Mouse (Mus musculus) spleen, adult 2 months (tissue): ENCODE measurements at regions not wholly inside any gene's neighbourhood (a gene's known extent, or its start where the extent isn't known, plus 50 kb on each side); places are given as distances from the start of the nearest gene placed in this dataset.

Source experiments
- DNase-seq, 2 experiments: peaks; one replicate each; pipeline versions ENCODE4 v3.0.0 to v3.0.0-alpha.2; 2012 to 2021; ENCODE audit warnings: low spot score in 2 of 2, low read depth in 1 of 2
- H3K27ac ChIP-seq: fragments of 200-500 bp; 2 replicates; pipeline ENCODE4 v1.5.1; 2012; ENCODE audit warnings: low read length, inconsistent platforms; ENCODE audit not compliant: insufficient read depth
- H3K27me3 ChIP-seq: fragments of 200-500 bp; 2 replicates; pipeline ENCODE4 v1.6.1; 2012; ENCODE audit warnings: mild to moderate bottlenecking, moderate library complexity, low read length, inconsistent platforms; ENCODE audit not compliant: control insufficient read depth, insufficient read depth
- H3K36me3 ChIP-seq: fragments of 200-500 bp; 2 replicates; pipeline ENCODE4 v1.6.1; 2012; ENCODE audit warnings: mild to moderate bottlenecking, low read length, inconsistent platforms; ENCODE audit not compliant: control insufficient read depth, insufficient read depth
- H3K4me1 ChIP-seq: fragments of 200-500 bp; 2 replicates; pipeline ENCODE4 v1.6.1; 2011; ENCODE audit warnings: inconsistent platforms; ENCODE audit not compliant: control insufficient read depth, insufficient read depth, insufficient read length
- H3K4me3 ChIP-seq: fragments of 200-500 bp; 2 replicates; pipeline ENCODE4 v1.5.1; 2011; ENCODE audit warnings: mild to moderate bottlenecking, inconsistent platforms; ENCODE audit not compliant: insufficient read depth, insufficient read length; ENCODE audit errors: extremely low read depth
- CTCF ChIP-seq: fragments of 200-500 bp; IDR thresholded peaks from 2 replicates; pipeline ENCODE4 v1.5.1; 2011; ENCODE audit warnings: mild to moderate bottlenecking, inconsistent platforms; ENCODE audit not compliant: insufficient read depth, insufficient read length, insufficient replicate concordance; ENCODE audit errors: extremely low read depth
- POLR2A ChIP-seq: fragments of 200-500 bp; IDR thresholded peaks from 2 replicates; pipeline ENCODE4 v1.6.1; 2011; ENCODE audit warnings: low read depth, low read length, inconsistent platforms
- whole genome bisulfite sequencing: fragments of 180-500 bp; shearing (Covaris S2); methylation state at CpG from one replicate; pipeline ENCODE4 v1.1.7; 2018; 5-methylcytosine and 5-hydroxymethylcytosine counted together

DNA sequence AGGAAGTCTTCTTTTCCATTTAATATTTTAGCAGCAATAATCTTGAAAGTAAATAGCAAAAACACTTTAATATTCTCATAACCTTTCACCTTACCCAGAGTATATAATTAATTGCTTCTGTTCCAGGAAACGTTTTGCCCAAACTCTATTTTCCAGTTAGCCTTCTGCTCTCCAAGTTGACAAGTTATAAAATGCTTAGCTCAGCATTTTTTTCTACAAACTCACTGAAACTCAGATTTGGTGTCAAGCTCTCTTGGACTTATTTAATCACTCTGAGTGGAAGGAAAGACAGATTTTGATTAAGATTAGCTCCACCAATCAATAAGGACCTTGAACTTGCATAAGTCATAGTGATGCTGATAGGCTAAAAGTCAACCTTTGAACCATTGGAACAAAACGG is 528.8 kb upstream of the Itga1 start:
- Histone ChIP-seq H3K4me3 (no peak overlapping the region), H3K4me1 (no peaks in the 10 kb centered on the region), H3K27me3 (no peaks in the 10 kb centered on the region), H3K36me3 (no peaks in the 10 kb centered on the region), H3K27ac (no peak overlapping the region)
- TF ChIP-seq POLR2A, result no peak
- TF ChIP-seq CTCF, result no peak
- no peak for DNase-seq
- WGBS, result 67% methylated on average over 2 of the region's 2 CpGs

DNA sequence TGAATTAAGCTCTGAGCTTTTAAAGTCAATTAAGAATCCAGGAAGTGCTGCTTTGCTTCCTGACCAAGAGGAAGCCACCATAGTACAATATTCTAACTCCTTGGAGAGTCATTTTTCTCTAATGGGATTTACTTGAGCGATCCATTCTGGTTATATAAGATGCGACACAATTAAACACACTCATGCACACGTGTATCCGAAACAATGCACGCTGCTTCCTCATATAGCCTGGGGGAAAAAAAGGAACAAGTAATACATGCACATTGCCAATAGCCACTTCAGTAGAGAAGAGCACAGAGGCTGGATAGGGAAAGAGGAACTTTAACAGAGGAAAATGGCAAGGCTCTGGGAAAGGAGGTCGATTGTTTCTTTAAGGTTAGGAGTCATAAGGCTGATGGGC is 511.4 kb upstream of the Itga1 start:
- no peak for DNase-seq
- Histone ChIP-seq H3K4me3 (no peak overlapping the region), H3K27me3 (no peaks in the 10 kb centered on the region), H3K36me3 (no peaks in the 10 kb centered on the region), H3K4me1 (no peaks in the 10 kb centered on the region), H3K27ac (no peak overlapping the region)
- TF ChIP-seq CTCF (no peak), POLR2A (no peak)
- WGBS, result 68% methylated on average over 6 of the region's 6 CpGs

DNA sequence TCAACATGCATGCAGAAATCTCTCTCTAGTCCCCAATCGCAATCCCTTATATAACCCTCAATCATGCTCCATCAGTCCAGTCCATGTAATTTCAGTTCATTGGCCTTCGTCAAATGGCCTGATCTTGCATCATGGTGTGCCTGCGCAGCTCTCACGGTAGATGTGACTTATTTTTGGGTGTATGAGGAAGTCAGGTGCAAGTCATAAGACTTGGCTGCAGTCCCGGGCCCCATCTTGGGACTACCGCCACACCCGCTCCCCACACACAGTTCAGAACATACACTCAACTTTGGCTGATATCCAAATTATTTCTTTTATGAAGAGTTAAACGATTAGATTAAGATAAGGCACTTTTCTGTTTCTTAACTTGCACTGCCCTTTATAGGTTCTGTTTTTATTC is 504.7 kb upstream of the Itga1 start:
- H3K4me3 ChIP-seq, result no peak overlapping the region
- no peak for DNase-seq
- no peaks in the 10 kb centered on the region for H3K4me1 ChIP-seq
- no peaks in the 10 kb centered on the region for H3K36me3 ChIP-seq
- no peaks in the 10 kb centered on the region for H3K27me3 ChIP-seq
- no peak overlapping the region for H3K27ac ChIP-seq
- no peak for TF ChIP-seq POLR2A
- no peak for TF ChIP-seq CTCF
- 82% methylated on average over 8 of the region's 8 CpGs for WGBS

DNA sequence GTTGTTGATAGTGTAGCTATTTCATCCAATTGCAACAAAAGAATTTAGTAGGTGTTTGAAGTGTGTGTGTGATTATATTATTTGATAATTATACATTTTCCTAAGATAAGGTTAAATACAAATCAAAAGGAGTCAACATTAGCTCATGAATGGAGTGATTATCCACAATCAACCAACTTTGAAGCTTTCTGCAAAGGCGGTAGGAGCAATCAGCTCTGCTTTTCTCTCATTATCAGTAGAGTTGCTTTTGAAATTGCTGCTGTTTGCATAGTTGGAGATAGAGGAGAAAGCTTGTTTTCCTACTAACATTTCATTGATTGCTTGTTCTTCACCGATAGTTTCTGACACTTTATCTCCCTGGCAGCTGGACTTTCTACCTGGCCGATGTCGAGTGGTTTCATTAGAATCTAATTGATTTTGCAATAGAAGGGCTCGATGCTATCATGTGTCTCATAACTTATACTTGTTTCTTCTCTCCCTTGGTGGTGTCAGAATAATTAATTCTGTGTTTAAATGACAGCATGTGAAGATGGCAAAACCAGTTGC is 493.4 kb upstream of the Itga1 start:
- DNase-seq, result no peak
- 85% methylated on average over 5 of the region's 5 CpGs for WGBS
- Histone ChIP-seq H3K27me3 (no peaks in the 10 kb centered on the region), H3K36me3 (no peaks in the 10 kb centered on the region), H3K4me3 (no peak overlapping the region), H3K4me1 (no peaks in the 10 kb centered on the region), H3K27ac (no peak overlapping the region)
- TF ChIP-seq POLR2A (no peak), CTCF (no peak)

DNA sequence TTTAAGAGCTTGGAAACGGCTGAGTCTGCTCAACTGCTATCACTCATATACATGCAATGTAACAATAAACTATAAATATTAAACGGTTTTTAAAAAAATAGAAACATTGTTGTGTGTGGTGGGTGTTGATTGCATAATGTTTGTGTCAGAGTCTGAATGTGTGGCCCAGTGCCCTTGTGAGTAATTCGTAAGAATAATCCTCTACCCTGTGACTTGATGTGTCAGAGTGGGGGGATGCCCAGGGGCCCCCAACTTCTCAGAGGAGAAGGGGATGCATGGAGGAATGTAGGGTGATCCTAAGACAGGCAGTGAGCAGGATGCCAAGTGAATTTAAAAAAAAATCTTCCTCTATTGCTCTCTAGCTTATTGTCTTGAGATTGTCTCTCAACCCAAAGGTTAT is 474.2 kb upstream of the Itga1 start:
- H3K27ac ChIP-seq, result no peak overlapping the region
- no peak overlapping the region for H3K4me3 ChIP-seq
- TF ChIP-seq POLR2A, result no peak
- TF ChIP-seq CTCF, result no peak
- DNase-seq, result no peak
- no peaks in the 10 kb centered on the region for H3K4me1 ChIP-seq
- H3K36me3 ChIP-seq, result no peaks in the 10 kb centered on the region
- 82% methylated on average over 3 of the region's 3 CpGs for WGBS
- H3K27me3 ChIP-seq, result no peaks in the 10 kb centered on the region

DNA sequence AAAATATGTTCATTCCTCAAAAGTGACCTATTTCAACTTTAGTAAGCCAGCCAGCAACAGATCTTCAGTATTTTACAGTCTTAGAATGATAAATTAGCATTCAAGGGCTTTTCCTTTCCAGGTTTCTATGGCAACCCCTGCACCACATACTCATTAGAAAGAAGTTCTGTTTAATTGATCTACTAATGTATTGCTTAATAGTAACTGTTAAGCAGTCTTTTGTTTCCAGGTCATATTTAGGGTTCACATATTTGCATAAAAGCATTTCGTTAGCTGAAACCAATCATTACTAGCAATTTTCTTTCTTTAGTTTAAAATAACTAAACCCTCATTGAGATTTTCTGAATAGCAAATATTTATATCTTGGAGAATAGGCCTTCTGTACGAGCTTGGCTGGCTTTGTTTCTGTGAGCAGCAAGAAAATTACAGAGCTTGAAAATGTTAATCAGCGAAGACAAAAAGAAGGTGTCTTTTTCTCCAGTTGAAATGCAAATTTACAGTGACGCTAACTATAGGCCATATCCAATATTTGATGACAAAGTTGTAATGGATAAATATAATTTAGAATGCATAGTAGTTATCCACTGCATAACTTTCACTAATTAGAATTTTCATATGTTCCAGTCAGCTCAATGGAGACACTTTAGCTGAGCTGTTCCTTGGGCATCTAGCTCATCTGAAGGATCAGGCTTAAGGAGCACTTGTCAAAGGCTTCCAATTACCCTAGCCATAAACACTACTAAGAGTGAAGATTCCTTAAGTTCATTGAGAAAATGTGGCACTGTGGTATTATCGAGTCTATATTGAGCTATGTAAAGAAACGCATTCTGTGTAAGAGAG is 473.5 kb upstream of the Itga1 start:
- DNase-seq, result no peak
- Histone ChIP-seq H3K27ac (no peak overlapping the region), H3K27me3 (no peaks in the 10 kb centered on the region), H3K4me3 (no peak overlapping the region), H3K4me1 (no peaks in the 10 kb centered on the region), H3K36me3 (no peaks in the 10 kb centered on the region)
- 89% methylated on average over 6 of the region's 6 CpGs for WGBS
- TF ChIP-seq CTCF (no peak), POLR2A (no peak)

DNA sequence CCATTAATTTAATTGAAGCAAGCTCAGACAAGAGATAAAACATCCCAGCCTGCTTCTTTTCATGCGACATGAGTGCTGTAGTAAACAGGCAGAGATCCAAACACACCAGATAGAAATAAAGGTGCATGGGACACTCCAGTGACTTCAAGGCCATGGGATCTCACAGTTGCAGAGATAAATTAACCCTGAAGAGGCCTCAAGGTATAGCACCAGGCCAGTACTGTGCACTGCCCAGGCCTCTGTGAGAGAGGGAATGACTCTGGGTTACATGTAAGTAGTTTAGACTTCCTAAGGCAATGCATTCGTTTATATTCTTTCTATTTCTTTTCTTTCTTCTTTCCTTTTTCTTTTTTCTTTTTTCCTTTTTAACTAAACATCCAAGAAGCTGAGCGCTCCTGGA is 439.4 kb upstream of the Itga1 start:
- Histone ChIP-seq H3K27me3 (no peaks in the 10 kb centered on the region), H3K4me1 (no peaks in the 10 kb centered on the region), H3K27ac (no peak overlapping the region), H3K36me3 (no peaks in the 10 kb centered on the region), H3K4me3 (no peak overlapping the region)
- no peak for TF ChIP-seq CTCF
- no peak for TF ChIP-seq POLR2A
- 85% methylated on average over 3 of the region's 3 CpGs for WGBS
- no peak for DNase-seq
